In the genomic region with DNA sequence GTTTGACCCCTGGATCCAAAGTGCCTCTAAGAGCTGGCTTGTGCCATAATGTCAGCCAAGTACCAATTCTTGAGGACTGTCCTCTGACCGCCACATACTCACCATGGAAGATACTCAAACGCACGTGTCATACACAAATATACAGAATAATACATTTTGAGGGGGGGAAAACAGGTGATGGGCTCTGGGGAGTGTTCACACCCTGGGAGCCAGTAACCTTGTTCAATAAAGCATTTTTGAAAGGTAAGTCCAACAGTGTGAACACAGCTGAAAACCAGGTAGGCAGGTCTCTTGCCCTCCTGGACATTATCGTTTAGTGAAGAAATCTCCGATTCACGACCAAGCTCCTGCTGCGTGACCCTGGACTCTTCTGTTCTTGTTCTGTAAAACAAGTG, we compare ENCODE assay signal across 8 mouse cellular contexts. TPM values are rescaled to one million over a fixed set of nuclear protein-coding genes. Genes with fewer than 3 reads are reported as not detected.
DNase-seq lines count a peak whose midpoint lies in the region; ATAC-seq lines count a peak whose summit lies in the region.

No protein-coding gene starts in this region.

- no peak overlapping the region for H3K27ac ChIP-seq in heart, embryonic 13.5 days (replicated peaks)
- H3K27ac ChIP-seq in embryonic facial prominence, embryonic 15.5 days (replicated peaks): no peak overlapping the region
- H3K27ac ChIP-seq in intestine, embryonic 15.5 days: no peak overlapping the region
- H3K27ac ChIP-seq in midbrain, embryonic 15.5 days: peak overlapping the region; percentile 94; the same call in 1 of the 2 replicates

- peak overlapping the region; percentile 29; the same call in 1 of the 2 replicates for H3K4me2 ChIP-seq in heart, embryonic 13.5 days
- no peak overlapping the region for H3K4me2 ChIP-seq in embryonic facial prominence, embryonic 15.5 days (replicated peaks)
- H3K4me2 ChIP-seq in intestine, embryonic 15.5 days (replicated peaks): peak overlapping the region; percentile 55; the same call in 1 of the 2 replicates
- no peak overlapping the region for H3K4me2 ChIP-seq in midbrain, embryonic 15.5 days

- H3K27me3 ChIP-seq in heart, embryonic 13.5 days (replicated peaks): no peaks in the 10 kb centered on the region
- no peaks in the 10 kb centered on the region for H3K27me3 ChIP-seq in embryonic facial prominence, embryonic 15.5 days
- no peaks in the 10 kb centered on the region for H3K27me3 ChIP-seq in intestine, embryonic 15.5 days (replicated peaks)
- no peaks in the 10 kb centered on the region for H3K27me3 ChIP-seq in midbrain, embryonic 15.5 days (replicated peaks)

- no peaks in the 10 kb centered on the region for H3K9me3 ChIP-seq in heart, embryonic 13.5 days
- H3K9me3 ChIP-seq in embryonic facial prominence, embryonic 15.5 days (replicated peaks): no peaks in the 10 kb centered on the region
- no peaks in the 10 kb centered on the region for H3K9me3 ChIP-seq in intestine, embryonic 15.5 days
- no peaks in the 10 kb centered on the region for H3K9me3 ChIP-seq in midbrain, embryonic 15.5 days

- peaks cover 19% of the 10 kb centered on the region for H3K4me1 ChIP-seq in heart, embryonic 13.5 days
- peaks cover 17% of the 10 kb centered on the region for H3K4me1 ChIP-seq in embryonic facial prominence, embryonic 15.5 days
- peaks cover 4% of the 10 kb centered on the region for H3K4me1 ChIP-seq in intestine, embryonic 15.5 days (replicated peaks)
- peaks cover 18% of the 10 kb centered on the region for H3K4me1 ChIP-seq in midbrain, embryonic 15.5 days

- no peak for DNase-seq in heart, postnatal 4 days
- no peak for DNase-seq in gastrocnemius, adult 8-10 months (ENCODE audit: low spot score in 2 of 2)
- DNase-seq in thymus, postnatal 25 days: no peak

- no peak overlapping the region for H3K9ac ChIP-seq in heart, embryonic 13.5 days
- peak overlapping the region; percentile 73; the same call in 1 of the 2 replicates for H3K9ac ChIP-seq in embryonic facial prominence, embryonic 15.5 days
- no peak overlapping the region for H3K9ac ChIP-seq in intestine, embryonic 15.5 days
- H3K9ac ChIP-seq in midbrain, embryonic 15.5 days: no peak overlapping the region

- peaks cover 11% of the 10 kb centered on the region; the same call in 1 of the 2 replicates for H3K36me3 ChIP-seq in heart, embryonic 13.5 days
- H3K36me3 ChIP-seq in embryonic facial prominence, embryonic 15.5 days: no peaks in the 10 kb centered on the region
- H3K36me3 ChIP-seq in intestine, embryonic 15.5 days: no peaks in the 10 kb centered on the region
- no peaks in the 10 kb centered on the region for H3K36me3 ChIP-seq in midbrain, embryonic 15.5 days (replicated peaks)

- WGBS in heart, embryonic 13.5 days: 38% methylated on average over 7 of the region's 7 CpGs
- WGBS in embryonic facial prominence, embryonic 15.5 days: 35% methylated on average over 7 of the region's 7 CpGs
- 41% methylated on average over 7 of the region's 7 CpGs for WGBS in intestine, embryonic 15.5 days
- 36% methylated on average over 7 of the region's 7 CpGs for whole genome bisulfite sequencing in midbrain, embryonic 15.5 days

- H3K4me3 ChIP-seq in heart, embryonic 13.5 days: peak overlapping the region; percentile 81
- H3K4me3 ChIP-seq in embryonic facial prominence, embryonic 15.5 days (replicated peaks): peak overlapping the region; percentile 74
- 0 out of 2 replicates have a peak overlapping the region, but pooled peaks have one; percentile 99 for H3K4me3 ChIP-seq in intestine, embryonic 15.5 days (replicated peaks)
- peak overlapping the region; percentile 79 for H3K4me3 ChIP-seq in midbrain, embryonic 15.5 days

- ATAC-seq in heart, embryonic 13.5 days (ENCODE audit: extremely low read depth, insufficient number of reproducible peaks, low FRiP score, low TSS enrichment): no peak
- no peak for ATAC-seq in embryonic facial prominence, embryonic 15.5 days (ENCODE audit: insufficient number of reproducible peaks, low FRiP score, low TSS enrichment, low read depth)
- no peak; the same call in 1 of the 2 replicates for ATAC-seq in intestine, embryonic 15.5 days
- ATAC-seq in midbrain, embryonic 15.5 days (replicated peaks): peak; percentile 77
- ATAC-seq in granulocyte monocyte progenitor cell, adult 5-6 weeks (replicated peaks; ENCODE audit: poor library complexity, severe bottlenecking): no peak

RNA-seq across cellular contexts. Expression of gene Rhot1, which starts 0.4 kb away (rescaled TPM):
- polyA plus RNA-seq in heart, embryonic 13.5 days (2015; fragmentation: Nextera tagmentation; extraction: Ambion mirVana): 52.5 and 56.4 TPM in 2 replicates
- 10 to 100 TPM; 62.6 to 63.8 TPM for total RNA-seq in heart, postnatal 4 days (2021)
- 52.0 and 56.5 TPM in 2 replicates for polyA plus RNA-seq in embryonic facial prominence, embryonic 15.5 days (2015; fragmentation: Nextera tagmentation; extraction: Ambion mirVana)
- 43.2 and 46.6 TPM in 2 replicates for polyA plus RNA-seq in intestine, embryonic 15.5 days (2015; fragmentation: Nextera tagmentation; extraction: Ambion mirVana)
- polyA plus RNA-seq in midbrain, embryonic 15.5 days (2015; fragmentation: Nextera tagmentation; extraction: Ambion mirVana): 72.7 and 74.7 TPM in 2 replicates
- 49.8 and 54.1 TPM in 2 replicates for total RNA-seq in granulocyte monocyte progenitor cell, adult 5-6 weeks (2014; fragmentation: Nextera tagmentation)
- total RNA-seq in granulocyte monocyte progenitor cell, adult 5-6 weeks (2017): 44.8 and 58.0 TPM in 2 replicates
- 10 to 100 TPM; 39.0 to 41.8 (median 40.8) TPM for total RNA-seq in gastrocnemius, adult 8-10 months (2022)

RNA-seq across cellular contexts. Expression of gene Rnf135, which starts 24.8 kb away (rescaled TPM):
- 10.6 and 11.7 TPM in 2 replicates for polyA plus RNA-seq in heart, embryonic 13.5 days (2015; fragmentation: Nextera tagmentation; extraction: Ambion mirVana)
- 1 to 10 TPM; 5.2 to 8.5 TPM for total RNA-seq in heart, postnatal 4 days (2021)
- polyA plus RNA-seq in embryonic facial prominence, embryonic 15.5 days (2015; fragmentation: Nextera tagmentation; extraction: Ambion mirVana): 9.5 and 10.8 TPM in 2 replicates
- 10.1 and 10.8 TPM in 2 replicates for polyA plus RNA-seq in intestine, embryonic 15.5 days (2015; fragmentation: Nextera tagmentation; extraction: Ambion mirVana)
- polyA plus RNA-seq in midbrain, embryonic 15.5 days (2015; fragmentation: Nextera tagmentation; extraction: Ambion mirVana): 3.3 and 3.9 TPM in 2 replicates
- total RNA-seq in granulocyte monocyte progenitor cell, adult 5-6 weeks (2014; fragmentation: Nextera tagmentation): 11.1 and 11.8 TPM in 2 replicates
- total RNA-seq in granulocyte monocyte progenitor cell, adult 5-6 weeks (2017): 3.3 and 6.4 TPM in 2 replicates
- total RNA-seq in gastrocnemius, adult 8-10 months (2022): 1 to 10 TPM; 1.6 to 2.8 (median 2.4) TPM

RNA-seq across cellular contexts. Expression of gene Adap2, which starts 54.6 kb away (rescaled TPM):
- polyA plus RNA-seq in heart, embryonic 13.5 days (2015; fragmentation: Nextera tagmentation; extraction: Ambion mirVana): 1.2 TPM in 2 replicates
- 1 to 10 TPM; 3.6 to 4.3 TPM for total RNA-seq in heart, postnatal 4 days (2021)
- polyA plus RNA-seq in embryonic facial prominence, embryonic 15.5 days (2015; fragmentation: Nextera tagmentation; extraction: Ambion mirVana): 2.4 and 3.0 TPM in 2 replicates
- 3.6 and 4.2 TPM in 2 replicates for polyA plus RNA-seq in intestine, embryonic 15.5 days (2015; fragmentation: Nextera tagmentation; extraction: Ambion mirVana)
- 4.2 and 4.3 TPM in 2 replicates for polyA plus RNA-seq in midbrain, embryonic 15.5 days (2015; fragmentation: Nextera tagmentation; extraction: Ambion mirVana)
- total RNA-seq in granulocyte monocyte progenitor cell, adult 5-6 weeks (2014; fragmentation: Nextera tagmentation): not detected in 2 replicates
- not detected in 2 replicates for total RNA-seq in granulocyte monocyte progenitor cell, adult 5-6 weeks (2017)
- total RNA-seq in gastrocnemius, adult 8-10 months (2022): 1 to 10 TPM; 1.2 to 3.9 (median 2.6) TPM

Comparison
In these comparisons a context has a peak if more than half of its experiments do, and no peak if none do; other contexts are left out.
1. H3K4me2 ChIP-seq: peak in heart, embryonic 13.5 days (single experiment) and intestine, embryonic 15.5 days (single experiment); none in embryonic facial prominence, embryonic 15.5 days (single experiment) and midbrain, embryonic 15.5 days (single experiment).
2. Peak in every context shown above with its lines, with median percentiles within 50 percentile points of each other: H3K4me3 ChIP-seq.